Mouse (Mus musculus) testis, adult 2 months (tissue): ENCODE results near the gene Parp9.

Experiments
- CTCF ChIP-seq: fragments of 200-500 bp; IDR thresholded peaks from 2 replicates; pipeline ENCODE4 v1.5.1; 2012; ENCODE audit warnings: low read depth, mild to moderate bottlenecking, inconsistent platforms, low read length, moderate library complexity; ENCODE audit not compliant: control insufficient read depth, insufficient read depth, insufficient replicate concordance
- POLR2A ChIP-seq: fragments of 200-500 bp; IDR thresholded peaks from 2 replicates; pipeline ENCODE4 v1.6.1; 2012; ENCODE audit warnings: low read depth, mild to moderate bottlenecking, inconsistent platforms, low read length, moderate library complexity; ENCODE audit not compliant: control insufficient read depth

GRCm38 (mm10) chr16:35924341-35924740 lies 13.9 kb upstream of the Parp9 start:
- no peak for TF ChIP-seq POLR2A
- no peak for TF ChIP-seq CTCF
